Comparison of ENCODE assay signal across 25 mouse cellular contexts in genomic region chr14:8549108-8549507, GRCm38 (mm10).
"Had no signal": no experiment of that assay in that cellular context is flagged by ENCODE, and none has a peak within 500 bp of the region (broad histone marks: within the 10 kb centered on the region; RNA-seq: fewer than 3 reads in every experiment).

No protein-coding gene starts in this region.

- H3K4me3 ChIP-seq: gastrocnemius, adult 2 months; heart, embryonic 10.5 days; heart, embryonic 12.5 days; hindbrain, embryonic 10.5 days; hindbrain, embryonic 12.5 days; layer of hippocampus, adult 2 months; left cerebral cortex, adult 2 months; limb, embryonic 10.5 days; limb, embryonic 12.5 days; liver, embryonic 13.5 days had no signal

- H3K27me3 ChIP-seq: heart, embryonic 12.5 days; hindbrain, embryonic 12.5 days; limb, embryonic 12.5 days; liver, embryonic 13.5 days had no signal

- H3K9me3 ChIP-seq: hindbrain, embryonic 12.5 days; limb, embryonic 10.5 days; limb, embryonic 12.5 days; liver, embryonic 13.5 days had no signal

- H3K27ac ChIP-seq: gastrocnemius, adult 2 months; heart, embryonic 10.5 days; hindbrain, embryonic 10.5 days; hindbrain, embryonic 12.5 days; hindbrain, embryonic 14.5 days; layer of hippocampus, adult 2 months; left cerebral cortex, adult 2 months; limb, embryonic 10.5 days; limb, embryonic 12.5 days; liver, embryonic 13.5 days had no signal

- H3K4me2 ChIP-seq: heart, embryonic 12.5 days; hindbrain, embryonic 12.5 days; hindbrain, embryonic 14.5 days; limb, embryonic 12.5 days; liver, embryonic 11.5 days; liver, embryonic 13.5 days had no signal

- H3K4me1 ChIP-seq: heart, embryonic 10.5 days; hindbrain, embryonic 10.5 days; hindbrain, embryonic 12.5 days; limb, embryonic 10.5 days; limb, embryonic 12.5 days; liver, embryonic 13.5 days had no signal

- H3K9ac ChIP-seq: heart, embryonic 12.5 days; hindbrain, embryonic 12.5 days; hindbrain, embryonic 14.5 days; limb, embryonic 12.5 days; liver, embryonic 13.5 days had no signal

- ATAC-seq: hindbrain, embryonic 16.5 days; intestine, embryonic 16.5 days had no signal

- H3K36me3 ChIP-seq: heart, embryonic 10.5 days; hindbrain, embryonic 12.5 days; limb, embryonic 10.5 days; limb, embryonic 12.5 days; liver, embryonic 13.5 days had no signal

- DNase-seq: gastrocnemius, adult 2 months; gastrocnemius, postnatal 10 days; gastrocnemius, postnatal 25 days; heart, adult 18-20 months; heart, postnatal 10 days; heart, postnatal 4 days; kidney, adult 11 months; kidney, adult 8-10 months; kidney, postnatal 10 days; kidney, postnatal 25 days; kidney, postnatal 4 days; liver; liver, embryonic 13.5 days had no signal
